In the genomic region with DNA sequence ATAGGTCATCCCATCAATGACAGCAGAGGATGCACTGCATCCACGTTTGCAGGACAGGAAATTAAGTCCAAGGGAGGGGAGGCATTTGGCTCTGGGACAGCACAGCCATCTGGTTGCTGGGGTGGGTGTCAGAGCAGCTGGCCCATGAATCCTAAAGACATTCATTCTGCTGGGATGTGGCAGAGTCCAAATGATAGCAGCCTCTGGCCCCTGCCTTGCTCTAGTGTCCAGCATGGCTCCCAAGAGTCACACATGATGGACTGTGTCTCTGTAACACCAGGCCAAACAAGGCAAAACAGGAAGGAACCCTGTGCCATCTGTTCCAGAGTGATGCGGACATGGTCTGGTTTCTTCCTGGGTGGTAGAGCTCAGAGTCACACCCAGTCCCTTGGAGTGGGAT, we compare ENCODE assay signal across 13 mouse cellular contexts. TPM values are rescaled to one million over a fixed set of nuclear protein-coding genes. Genes with fewer than 3 reads are reported as not detected.
DNase-seq lines count a peak whose midpoint lies in the region; ATAC-seq and TF ChIP-seq lines count a peak whose summit lies in the region.
"Had no signal": no experiment of that assay in that cellular context is flagged by ENCODE, and none has a peak within 500 bp of the region (broad histone marks: within the 10 kb centered on the region; RNA-seq: fewer than 3 reads in every experiment).

No protein-coding gene starts in this region.

- peak; percentile 98 for DNase-seq in heart, adult 11 months
- DNase-seq in heart, postnatal 14 days: no peak
- no peak for DNase-seq in layer of hippocampus, adult 2 months (ENCODE audit: low spot score in 2 of 2)
- DNase-seq in layer of hippocampus, adult 9-11 months: no peak
- DNase-seq in right cerebral cortex, postnatal 14 days: no peak
- DNase-seq in layer of hippocampus, adult 9-10 months (ENCODE audit: low spot score): no peak
- DNase-seq: adrenal gland, postnatal 10 days; cerebellum, adult 2 months had no signal

- H3K4me3 ChIP-seq in layer of hippocampus, adult 2 months: no peak overlapping the region
- H3K4me3 ChIP-seq: embryonic facial prominence, embryonic 12.5 days had no signal

- intact Hi-C loops in heart, postnatal 14 days (cut with DNase I): no loop called here

- TF ChIP-seq CTCF in layer of hippocampus, adult 2 months (conservative IDR thresholded peaks at IDR 0.05): no peak

- ATAC-seq in granulocyte monocyte progenitor cell, adult 5-6 weeks (replicated peaks; ENCODE audit: poor library complexity, severe bottlenecking): peak; percentile 48
- ATAC-seq in megakaryocyte, adult 5-6 weeks (ENCODE audit: poor library complexity, severe bottlenecking): peak; percentile 28; the same call in 1 of the 2 replicates
- ATAC-seq: forebrain, embryonic 16.5 days; Patski had no signal

- peak overlapping the region; percentile 55; the same call in 1 of the 2 replicates for H3K27ac ChIP-seq in layer of hippocampus, adult 2 months
- H3K27ac ChIP-seq: embryonic facial prominence, embryonic 12.5 days had no signal

RNA-seq across cellular contexts. Expression of a gene that starts 20.0 kb away (rescaled TPM):
- total RNA-seq in heart, postnatal 14 days (2021): 10 to 100 TPM; 30.3 to 31.6 TPM
- total RNA-seq in layer of hippocampus, adult 2 months (2021): 100 to 1,000 TPM; 163 to 171 TPM
- 0.30 TPM in 1 of 2 replicates, not detected in the other for total RNA-seq in granulocyte monocyte progenitor cell, adult 5-6 weeks (2014; fragmentation: Nextera tagmentation)
- not detected in 2 replicates for total RNA-seq in granulocyte monocyte progenitor cell, adult 5-6 weeks (2017)
- 0.09 and 0.21 TPM in 2 replicates for total RNA-seq in megakaryocyte, adult 5-6 weeks (2015)
- 0.12 TPM in 1 of 2 replicates, not detected in the other for total RNA-seq in megakaryocyte, adult 5-6 weeks (2017)

RNA-seq across cellular contexts. Expression of a gene that starts 22.5 kb away (rescaled TPM):
- total RNA-seq in heart, postnatal 14 days (2021): 1 to 10 TPM; 4.1 to 4.5 TPM
- 1 to 10 TPM; 3.0 to 3.6 TPM for total RNA-seq in layer of hippocampus, adult 2 months (2021)
- total RNA-seq in granulocyte monocyte progenitor cell, adult 5-6 weeks (2014; fragmentation: Nextera tagmentation): not detected in 2 replicates
- total RNA-seq in granulocyte monocyte progenitor cell, adult 5-6 weeks (2017): 0.17 TPM in 1 of 2 replicates, not detected in the other
- total RNA-seq in megakaryocyte, adult 5-6 weeks (2015): 32.8 and 34.2 TPM in 2 replicates
- total RNA-seq in megakaryocyte, adult 5-6 weeks (2017): 12.0 and 12.9 TPM in 2 replicates

Comparison
In these comparisons a context has a peak if more than half of its experiments do, and no peak if none do; other contexts are left out.
1. RNA of a gene that starts 20.0 kb away (total RNA-seq): 163 to 171 TPM in layer of hippocampus, adult 2 months and 30.3 to 31.6 TPM in heart, postnatal 14 days; 0.09 to 0.21 TPM in megakaryocyte, adult 5-6 weeks and 0.30 TPM in granulocyte monocyte progenitor cell, adult 5-6 weeks; every median in the first group is over 10 times any median in the second.